Mouse (Mus musculus) spleen, adult 2 months (tissue): ENCODE measurements around the gene Ciart.

Source experiments
- CTCF ChIP-seq: fragments of 200-500 bp; IDR thresholded peaks from 2 replicates; pipeline ENCODE4 v1.5.1; 2011; ENCODE audit warnings: mild to moderate bottlenecking, inconsistent platforms; ENCODE audit not compliant: insufficient read depth, insufficient read length, insufficient replicate concordance; ENCODE audit errors: extremely low read depth
- POLR2A ChIP-seq: fragments of 200-500 bp; IDR thresholded peaks from 2 replicates; pipeline ENCODE4 v1.6.1; 2011; ENCODE audit warnings: low read depth, low read length, inconsistent platforms

DNA sequence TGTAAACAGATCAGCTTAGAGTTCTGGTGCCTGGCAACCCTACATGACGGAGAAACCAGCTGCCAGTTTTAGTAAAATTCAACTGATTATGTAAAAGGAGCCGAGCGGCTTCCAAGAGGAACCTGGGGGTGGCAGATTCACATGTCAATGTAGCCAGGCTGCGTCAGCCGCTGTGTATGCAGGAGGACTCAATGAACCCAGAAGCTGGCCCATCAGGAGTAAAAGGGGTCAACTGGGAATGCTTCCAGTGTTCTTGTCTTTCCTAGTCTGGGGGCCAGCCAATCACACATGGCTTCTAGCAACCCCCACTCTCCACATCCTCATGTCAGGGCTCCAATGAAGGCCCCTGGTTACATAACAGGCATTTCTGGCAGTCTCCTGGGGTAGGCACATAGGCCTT, 17.0 kb downstream of the Ciart start:
- no peak for TF ChIP-seq CTCF
- no peak for TF ChIP-seq POLR2A
